Mouse (Mus musculus) heart, embryonic 11.5 days (tissue): Measurements from ENCODE around the gene Inf2. TPM values are rescaled to one million over a fixed set of nuclear protein-coding genes. Genes with fewer than 3 reads are reported as not detected.

ENCODE experiments used
- ATAC-seq: fragments of 200-750 bp; cut with Nextera tagmentation; replicated peaks from 2 replicates; pipeline ENCODE4 v1.8.0; 2017; ENCODE audit warnings: moderate library complexity; ENCODE audit not compliant: insufficient number of reproducible peaks, low FRiP score, low TSS enrichment
- H3K27ac ChIP-seq: fragments of 300-500 bp; sonication (generic); 2 replicates; pipeline ENCODE4 v1.5.1; 2014; ENCODE audit warnings: mild to moderate bottlenecking, low read depth, low read length
- H3K27me3 ChIP-seq: fragments of 300-500 bp; sonication (generic); 2 replicates; pipeline ENCODE4 v1.6.1; 2014; ENCODE audit warnings: mild to moderate bottlenecking, low read length, mixed read lengths; ENCODE audit not compliant: control insufficient read depth, insufficient read depth
- H3K36me3 ChIP-seq: fragments of 300-500 bp; sonication (generic); 2 replicates; pipeline ENCODE4 v1.6.1; 2014; ENCODE audit warnings: mild to moderate bottlenecking, low read length, moderate library complexity, mixed read lengths; ENCODE audit not compliant: control insufficient read depth, insufficient read depth
- H3K4me1 ChIP-seq: fragments of 300-500 bp; sonication (generic); 2 replicates; pipeline ENCODE4 v1.6.1; 2014; ENCODE audit warnings: low read length; ENCODE audit not compliant: control insufficient read depth, insufficient read depth
- H3K4me2 ChIP-seq: fragments of 300-500 bp; sonication (generic); 2 replicates; pipeline ENCODE4 v1.6.1; 2014; ENCODE audit warnings: mild to moderate bottlenecking, moderate library complexity
- H3K4me3 ChIP-seq: fragments of 300-500 bp; sonication (generic); 2 replicates; pipeline ENCODE4 v1.5.1; 2014; ENCODE audit warnings: low read depth, low read length
- H3K9ac ChIP-seq: fragments of 300-500 bp; sonication (generic); 2 replicates; pipeline ENCODE4 v1.6.1; 2014; ENCODE audit warnings: mild to moderate bottlenecking, low read depth, low read length, moderate library complexity
- H3K9me3 ChIP-seq: fragments of 300-500 bp; sonication (generic); replicated peaks from 2 replicates; pipeline ENCODE4 v1.6.1; 2016; ENCODE audit warnings: low read length; ENCODE audit not compliant: control insufficient read depth
- WGBS: fragments of 180-500 bp; shearing (Covaris S2); extraction: QIAGEN DNeasy Blood & Tissue Kit; methylation state at CpG from one replicate; pipeline ENCODE4 v1.1.7; 2014; ENCODE audit not compliant: insufficient replicate concordance; 5-methylcytosine and 5-hydroxymethylcytosine counted together
- polyA plus RNA-seq: library from polyadenylated mRNA; unstranded; fragments of >200 nt; fragmentation: Nextera tagmentation; extraction: Ambion mirVana; gene quantifications from 2 replicates; pipeline ENCODE4 v1.2.1, GENCODE M21; 2014

Gene Inf2
- polyA plus RNA-seq, 1 experiment from 2014 or later, result 3.8 TPM

- H3K9me3 ChIP-seq, result no peaks in the 10 kb centered on the region
- WGBS, result 43% methylated on average over 6 of the region's 6 CpGs
Observed at GRCm38 (mm10) chr12:112605766-112606165, 17.2 kb downstream of the Inf2 start.

GRCm38 (mm10) chr12:112606998-112607397, 18.4 kb downstream of the Inf2 start:
- WGBS, result 69% methylated on average over 6 of the region's 6 CpGs
- Histone ChIP-seq H3K27me3 (no peaks in the 10 kb centered on the region), H3K36me3 (peaks cover 13% of the 10 kb centered on the region), H3K9ac (no peak overlapping the region), H3K4me2 (no peak overlapping the region), H3K27ac (no peak overlapping the region), H3K4me3 (no peak overlapping the region), H3K4me1 (peaks cover 5% of the 10 kb centered on the region; the same call in 1 of the 2 replicates), H3K9me3 (no peaks in the 10 kb centered on the region)
- no peak for ATAC-seq

More at GRCm38 (mm10) chr12:112605766-112606165, 17.2 kb downstream of the Inf2 start:
- Histone ChIP-seq H3K4me1 (peaks cover 5% of the 10 kb centered on the region; the same call in 1 of the 2 replicates), H3K4me2 (no peak overlapping the region), H3K36me3 (peaks cover 10% of the 10 kb centered on the region), H3K27me3 (no peaks in the 10 kb centered on the region), H3K9ac (no peak overlapping the region), H3K4me3 (no peak overlapping the region), H3K27ac (no peak overlapping the region)
- no peak for ATAC-seq

GRCm38 (mm10) chr12:112609031-112609430, 20.4 kb downstream of the Inf2 start:
- no peak overlapping the region for H3K9ac ChIP-seq
- WGBS, result 82% methylated on average over 10 of the region's 10 CpGs
- no peak for ATAC-seq

GRCm38 (mm10) chr12:112616668-112617067, 28.1 kb downstream of the Inf2 start:
- 59% methylated on average over 9 of the region's 9 CpGs for WGBS
- Histone ChIP-seq H3K4me3 (no peak overlapping the region), H3K9me3 (no peaks in the 10 kb centered on the region), H3K4me1 (peaks cover 36% of the 10 kb centered on the region), H3K27me3 (peaks cover 10% of the 10 kb centered on the region), H3K4me2 (no peak overlapping the region), H3K36me3 (peaks cover 2% of the 10 kb centered on the region; the same call in 1 of the 2 replicates), H3K27ac (no peak overlapping the region), H3K9ac (no peak overlapping the region)
- no peak for ATAC-seq

More at GRCm38 (mm10) chr12:112609031-112609430, 20.4 kb downstream of the Inf2 start:
- Histone ChIP-seq H3K4me1 (peaks cover 5% of the 10 kb centered on the region; the same call in 1 of the 2 replicates), H3K9me3 (no peaks in the 10 kb centered on the region), H3K4me3 (no peak overlapping the region), H3K27ac (no peak overlapping the region), H3K4me2 (no peak overlapping the region), H3K27me3 (no peaks in the 10 kb centered on the region), H3K36me3 (peaks cover 11% of the 10 kb centered on the region)

GRCm38 (mm10) chr12:112617184-112617583, 28.6 kb downstream of the Inf2 start:
- no peak for ATAC-seq
- H3K27ac ChIP-seq, result peak overlapping the region; percentile 92
- H3K27me3 ChIP-seq, result peaks cover 10% of the 10 kb centered on the region

GRCm38 (mm10) chr12:112617898-112618380, 29.4 kb downstream of the Inf2 start:
- Histone ChIP-seq H3K4me3 (no peak overlapping the region), H3K9me3 (no peaks in the 10 kb centered on the region), H3K27ac (peak overlapping the region; percentile 92), H3K27me3 (peaks cover 10% of the 10 kb centered on the region), H3K4me1 (peaks cover 49% of the 10 kb centered on the region), H3K9ac (peak overlapping the region; percentile 40; the same call in 1 of the 2 replicates), H3K4me2 (peak overlapping the region; percentile 93; the same call in 1 of the 2 replicates), H3K36me3 (no peaks in the 10 kb centered on the region)
- WGBS, result 4% methylated on average over 8 of the region's 8 CpGs
- ATAC-seq, result peak; percentile 68

More at GRCm38 (mm10) chr12:112617184-112617583, 28.6 kb downstream of the Inf2 start:
- H3K9me3 ChIP-seq, result no peaks in the 10 kb centered on the region
- WGBS, result 74% methylated on average over 11 of the region's 11 CpGs
- no peak overlapping the region for H3K9ac ChIP-seq
- no peak overlapping the region for H3K4me3 ChIP-seq
- H3K4me2 ChIP-seq, result no peak overlapping the region
- no peaks in the 10 kb centered on the region for H3K36me3 ChIP-seq
- peaks cover 41% of the 10 kb centered on the region for H3K4me1 ChIP-seq

- Histone ChIP-seq H3K36me3 (no peaks in the 10 kb centered on the region), H3K4me1 (peaks cover 56% of the 10 kb centered on the region), H3K4me2 (peak overlapping the region; percentile 93), H3K4me3 (peak overlapping the region; percentile 58), H3K9me3 (no peaks in the 10 kb centered on the region), H3K9ac (peak overlapping the region; percentile 87), H3K27ac (peak overlapping the region; percentile 92), H3K27me3 (peaks cover 10% of the 10 kb centered on the region)
- ATAC-seq, result peak; percentile 37; the same call in 1 of the 2 replicates
- WGBS, result 11% methylated on average over 13 of the region's 13 CpGs
Observed at GRCm38 (mm10) chr12:112618981-112619685, 30.5 kb downstream of the Inf2 start.

GRCm38 (mm10) chr12:112619686-112620353, 31.2 kb downstream of the Inf2 start, which contains the start of gene Adssl1:
Gene Adssl1, plus strand, starts transcription at chr12:112620045.
- peak within 1 kb of the TSS; percentile 92 for H3K27ac ChIP-seq
- peak within 1 kb of the TSS; percentile 93 for H3K4me2 ChIP-seq
- WGBS, result under 1% methylated on average over 56 of the region's 56 CpGs
- peak within 1 kb of the TSS; percentile 87 for H3K9ac ChIP-seq
- ATAC-seq, result peak; percentile 55
- H3K36me3 ChIP-seq, result no peaks in the 10 kb centered on the region
- peaks cover 56% of the 10 kb centered on the region for H3K4me1 ChIP-seq
- no peaks in the 10 kb centered on the region for H3K9me3 ChIP-seq
- peak within 1 kb of the TSS; percentile 58 for H3K4me3 ChIP-seq
- H3K27me3 ChIP-seq, result peaks cover 10% of the 10 kb centered on the region
